Mouse (Mus musculus) CH12.LX (cell line): ENCODE results near the gene Fhl2. TPM values are rescaled to one million over a fixed set of nuclear protein-coding genes. Genes with fewer than 3 reads are reported as not detected.

Experiments
- DNase-seq: peaks from one replicate; pipeline ENCODE4 v3.0.0-alpha.2; 2013; ENCODE audit errors: extremely low read depth
- H3K27ac ChIP-seq: 2 replicates; pipeline ENCODE4 v1.5.1; 2012; ENCODE audit warnings: low read depth, mild to moderate bottlenecking, control low read depth, moderate library complexity; ENCODE audit not compliant: insufficient read depth
- H3K27me3 ChIP-seq: replicated peaks from 2 replicates; pipeline ENCODE3; 2012; ENCODE audit warnings: inconsistent platforms
- H3K36me3 ChIP-seq, 2 experiments: replicated peaks in 1 of 2; 2 replicates each; pipeline versions ENCODE3 to v1.6.1; 2012; ENCODE audit warnings: inconsistent platforms in 1 of 2, low read length in 1 of 2, mild to moderate bottlenecking in 1 of 2, mixed read lengths in 1 of 2, moderate library complexity in 1 of 2; ENCODE audit not compliant: control insufficient read depth in 1 of 2, insufficient read depth in 1 of 2
- H3K4me1 ChIP-seq, 2 experiments: 2 replicates each; pipeline ENCODE4 v1.6.1; 2012; ENCODE audit warnings: inconsistent platforms in 1 of 2, moderate library complexity in 1 of 2; ENCODE audit not compliant: insufficient read depth in 2 of 2, control insufficient read depth in 1 of 2
- H3K4me2 ChIP-seq: 2 replicates; pipeline ENCODE4 v1.6.1; 2012; ENCODE audit warnings: low read depth, mild to moderate bottlenecking, control low read depth; ENCODE audit not compliant: poor library complexity, insufficient read depth, severe bottlenecking
- H3K4me3 ChIP-seq, 3 experiments: fragments of 150-350 bp in 1 of 3; sonication (generic) in 1 of 3; replicated peaks in 1 of 3; 2 replicates each; pipeline versions ENCODE3 to v1.5.1; 2011 to 2012; ENCODE audit warnings: low read depth in 2 of 3, low read length in 2 of 3, mild to moderate bottlenecking in 2 of 3, moderate library complexity in 2 of 3, control low read depth in 1 of 3, improper control_type of control experiment in 1 of 3, inconsistent platforms in 1 of 3, mixed read lengths in 1 of 3; ENCODE audit not compliant: poor library complexity in 1 of 3
- H3K79me2 ChIP-seq: replicated peaks from 2 replicates; pipeline ENCODE4 v1.6.1; 2012; ENCODE audit warnings: mild to moderate bottlenecking, moderate library complexity; ENCODE audit not compliant: control insufficient read depth, poor library complexity, insufficient read depth, severe bottlenecking; ENCODE audit errors: extremely low read depth
- H3K9ac ChIP-seq: 2 replicates; pipeline ENCODE4 v1.6.1; 2012; ENCODE audit warnings: low read depth, mild to moderate bottlenecking, control low read depth, moderate library complexity; ENCODE audit not compliant: insufficient read depth
- H3K9me3 ChIP-seq: replicated peaks from 2 replicates; pipeline ENCODE3; 2012; ENCODE audit warnings: low read length, inconsistent platforms, mixed read lengths
- CHD1 ChIP-seq: IDR thresholded peaks from 2 replicates; pipeline ENCODE4 v1.6.1; 2012; ENCODE audit warnings: low read depth, low read length, improper control_type of control experiment, inconsistent platforms
- CHD2 ChIP-seq: IDR thresholded peaks from 2 replicates; pipeline ENCODE4 v1.6.1; 2011; ENCODE audit warnings: low read length, improper control_type of control experiment
- CTCF ChIP-seq, 2 experiments: IDR thresholded peaks in 1 of 2; conservative IDR thresholded peaks in 1 of 2; 2 replicates each; pipeline ENCODE4 v1.5.1; 2011 to 2012; ENCODE audit warnings: low read depth in 2 of 2, low read length in 2 of 2, improper control_type of control experiment in 1 of 2, inconsistent platforms in 1 of 2, mild to moderate bottlenecking in 1 of 2, moderate library complexity in 1 of 2
- E2F4 ChIP-seq: IDR thresholded peaks from 2 replicates; pipeline ENCODE4 v1.6.1; 2011; ENCODE audit warnings: low read depth, low read length, improper control_type of control experiment; ENCODE audit not compliant: insufficient replicate concordance
- GABPA ChIP-seq: IDR thresholded peaks from 2 replicates; pipeline ENCODE4 v1.6.1; 2012; ENCODE audit warnings: low read depth, low read length, improper control_type of control experiment, inconsistent platforms; ENCODE audit not compliant: insufficient replicate concordance
- MAX ChIP-seq: IDR thresholded peaks from 2 replicates; pipeline ENCODE4 v1.6.1; 2011; ENCODE audit warnings: low read length, improper control_type of control experiment
- MEF2A ChIP-seq: IDR thresholded peaks from 2 replicates; pipeline ENCODE4 v1.6.1; 2014; ENCODE audit warnings: low read depth, mild to moderate bottlenecking, inconsistent platforms, low read length, improper control_type of control experiment, borderline replicate concordance
- MXI1 ChIP-seq: IDR thresholded peaks from 2 replicates; pipeline ENCODE4 v1.6.1; 2011; ENCODE audit warnings: mild to moderate bottlenecking, low read depth, low read length, improper control_type of control experiment
- MYC ChIP-seq: IDR thresholded peaks from 2 replicates; pipeline ENCODE4 v1.6.1; 2011; ENCODE audit warnings: low read depth, mild to moderate bottlenecking, improper control_type of control experiment, low read length
- NRF1 ChIP-seq: IDR thresholded peaks from 2 replicates; pipeline ENCODE4 v1.6.1; 2014; ENCODE audit warnings: low read depth, mild to moderate bottlenecking, inconsistent platforms, low read length, improper control_type of control experiment, moderate library complexity
- POLR2A ChIP-seq: IDR thresholded peaks from 2 replicates; pipeline ENCODE4 v1.6.1; 2011; ENCODE audit warnings: low read depth, mild to moderate bottlenecking, improper control_type of control experiment, low read length
- RCOR1 ChIP-seq: conservative IDR thresholded peaks from 2 replicates; pipeline ENCODE4 v1.6.1; 2012; ENCODE audit warnings: low read depth, mild to moderate bottlenecking, inconsistent platforms, low read length, improper control_type of control experiment
- SMC3 ChIP-seq: IDR thresholded peaks from 2 replicates; pipeline ENCODE4 v1.6.1; 2011; ENCODE audit warnings: low read depth, low read length, improper control_type of control experiment
- TBP ChIP-seq: conservative IDR thresholded peaks from 2 replicates; pipeline ENCODE4 v1.6.1; 2011; ENCODE audit warnings: low read depth, low read length, improper control_type of control experiment
- UBTF ChIP-seq: IDR thresholded peaks from 2 replicates; pipeline ENCODE4 v1.6.1; 2012; ENCODE audit warnings: low read depth, mild to moderate bottlenecking, inconsistent platforms, low read length, improper control_type of control experiment, moderate library complexity
- ZMIZ1 ChIP-seq: IDR thresholded peaks from 2 replicates; pipeline ENCODE4 v1.6.1; 2012; ENCODE audit warnings: low read depth, mild to moderate bottlenecking, inconsistent platforms, low read length, improper control_type of control experiment
- dilution Hi-C: fragments of 300-500 bp; cut with MboI; formaldehyde crosslinking; loops from 2 replicates; pipeline ENCODE4 v1.14.3; 2020; ENCODE audit warnings: low sequenced_read_pairs; ENCODE audit not compliant: extremely low pct_unique_long_range_greater_than_20kb, extremely low pct_ligation_motif_present
- in situ Hi-C: fragments of 300-500 bp; cut with MboI; formaldehyde crosslinking; loops from 3 replicates; pipeline ENCODE4 v1.14.3; 2019; ENCODE audit warnings: low sequenced_read_pairs, low pct_ligation_motif_present, low pct_unique_long_range_greater_than_20kb, mixed read lengths
- polyA plus RNA-seq: library from polyadenylated mRNA; unstranded; fragments of >175 nt; gene quantifications from 2 replicates; pipeline ENCODE4 v1.2.1, GENCODE M21; 2012; ENCODE audit warnings: low read depth; ENCODE audit not compliant: insufficient read length
- total RNA-seq, 2 experiments: library from RNA; depleted of rRNA; stranded (reverse); fragments of 300-350 nt in 1 of 2; fragments of >200 nt in 1 of 2; gene quantifications; 2 replicates each; pipeline ENCODE4 v1.2.3; 2012 to 2014

The Fhl2 gene
- total and polyA plus RNA-seq, 3 experiments, result 0.13 to 0.21 (median 0.14) TPM

- Histone ChIP-seq H3K9ac (no peak overlapping the region), H3K27ac (no peak overlapping the region), H3K4me1 (peaks cover 3 to 18% of the 10 kb centered on the region in 2 experiments; a peak in 2 of 4 replicates), H3K36me3 (no peaks in the 10 kb centered on the region), H3K4me2 (no peak overlapping the region), H3K27me3 (no peaks in the 10 kb centered on the region), H3K4me3 (no peak overlapping the region)
- dilution Hi-C loops (no loop called here), in situ Hi-C loops (no loop called here)
- DNase-seq, result no peak
- TF ChIP-seq CHD2, result no peak
- no peak for TF ChIP-seq SMC3
- no peak for TF ChIP-seq NRF1
- no peak for TF ChIP-seq TBP
- no peak for TF ChIP-seq CTCF (conservative IDR thresholded peaks at IDR 0.05 in 1 of 2, IDR thresholded peaks at IDR 0.05 in 1 of 2; ENCODE audit: low read depth in 2 of 2, low read length in 2 of 2)
- no peak for TF ChIP-seq CHD1
- no peak for TF ChIP-seq MYC
- no peak for TF ChIP-seq MEF2A
- TF ChIP-seq RCOR1, result no peak
- no peak for TF ChIP-seq MAX
- TF ChIP-seq E2F4, result no peak
- no peak for TF ChIP-seq GABPA
- TF ChIP-seq, all 38 proteins: peak for 0
- Histone ChIP-seq H3K9me3 (no peaks in the 10 kb centered on the region), H3K79me2 (no peaks in the 10 kb centered on the region)
These were observed 26.3 kb upstream of the Fhl2 start for GRCm38 (mm10) chr1:43223097-43223496.

- H3K27ac ChIP-seq, result no peak overlapping the region
- in situ Hi-C loops, result no loop called here
- 0 out of 4 replicates have a peak, but pooled peaks cover 0 to 3% of the 10 kb centered on the region in 2 experiments for H3K4me1 ChIP-seq
- H3K9me3 ChIP-seq, result no peaks in the 10 kb centered on the region
- no peak overlapping the region for H3K9ac ChIP-seq
- H3K4me3 ChIP-seq, result no peak overlapping the region
- TF ChIP-seq UBTF (no peak), MXI1 (no peak), POLR2A (no peak), ZMIZ1 (no peak), RCOR1 (no peak)
- dilution Hi-C loops, result no loop called here
- DNase-seq, result no peak
- H3K4me2 ChIP-seq, result no peak overlapping the region
- no peaks in the 10 kb centered on the region for H3K79me2 ChIP-seq
- no peaks in the 10 kb centered on the region for H3K27me3 ChIP-seq
- H3K36me3 ChIP-seq, result no peaks in the 10 kb centered on the region
These were observed 21.4 kb upstream of the Fhl2 start for GRCm38 (mm10) chr1:43218016-43218680.
